17 mouse cellular contexts compared by ENCODE assay signal in genomic region chr12:92740818-92741217, GRCm38 (mm10).
"Had no signal": no experiment of that assay in that cellular context is flagged by ENCODE, and none has a peak within 500 bp of the region (broad histone marks: within the 10 kb centered on the region; RNA-seq: fewer than 3 reads in every experiment).

No protein-coding gene starts in this region.

- H3K4me3 ChIP-seq: kidney, embryonic 15.5 days; limb, embryonic 12.5 days; liver, embryonic 13.5 days; lung, embryonic 15.5 days; midbrain, embryonic 13.5 days; myocyte; neural tube, embryonic 15.5 days; stomach, embryonic 15.5 days had no signal

- DNase-seq: kidney, adult 18-20 months; kidney, postnatal 14 days; layer of hippocampus, adult 9-11 months; layer of hippocampus, postnatal 36 days; liver; liver, embryonic 13.5 days; liver, postnatal 0 days; lung, postnatal 14 days; thymus, postnatal 36 days had no signal

- H3K4me1 ChIP-seq: kidney, embryonic 15.5 days; limb, embryonic 12.5 days; liver, embryonic 13.5 days; lung, embryonic 15.5 days; midbrain, embryonic 13.5 days; stomach, embryonic 15.5 days had no signal

- H3K9me3 ChIP-seq: kidney, embryonic 15.5 days; limb, embryonic 12.5 days; liver, embryonic 13.5 days; lung, embryonic 15.5 days; midbrain, embryonic 13.5 days; neural tube, embryonic 15.5 days; stomach, embryonic 15.5 days had no signal

- H3K9ac ChIP-seq: kidney, embryonic 15.5 days; limb, embryonic 12.5 days; liver, embryonic 13.5 days; liver, postnatal 0 days; lung, embryonic 15.5 days; midbrain, embryonic 13.5 days; neural tube, embryonic 15.5 days; stomach, embryonic 15.5 days had no signal

- H3K36me3 ChIP-seq: kidney, embryonic 15.5 days; limb, embryonic 12.5 days; liver, embryonic 13.5 days; lung, embryonic 15.5 days; midbrain, embryonic 13.5 days; neural tube, embryonic 15.5 days; stomach, embryonic 15.5 days had no signal

- H3K27ac ChIP-seq: kidney, embryonic 15.5 days; limb, embryonic 12.5 days; liver, embryonic 13.5 days; lung, embryonic 15.5 days; macrophage; midbrain, embryonic 13.5 days; neural tube, embryonic 15.5 days; stomach, embryonic 15.5 days had no signal

- H3K4me2 ChIP-seq: kidney, embryonic 15.5 days; limb, embryonic 12.5 days; liver, embryonic 13.5 days; lung, embryonic 15.5 days; midbrain, embryonic 13.5 days; neural tube, embryonic 15.5 days; stomach, embryonic 15.5 days had no signal

- H3K27me3 ChIP-seq: kidney, embryonic 15.5 days; limb, embryonic 12.5 days; liver, embryonic 13.5 days; lung, embryonic 15.5 days; midbrain, embryonic 13.5 days; neural tube, embryonic 15.5 days; stomach, embryonic 15.5 days had no signal

- ATAC-seq: liver, postnatal 0 days; midbrain, embryonic 13.5 days had no signal
